Mouse (Mus musculus) gonadal fat pad, adult 2 months (tissue): ENCODE measurements around the gene Il31ra. TPM values are rescaled to one million over a fixed set of nuclear protein-coding genes. Genes with fewer than 3 reads are reported as not detected.
"Not testable (repeated sequence)": the region's sequence is repeated elsewhere in the genome, so short reads cannot be mapped to it uniquely, and the experiment has no call there.

Source experiments
- DNase-seq: peaks from one replicate; pipeline ENCODE4 v3.0.0-alpha.2; 2012; ENCODE audit warnings: low read depth
- polyA plus RNA-seq: library from polyadenylated mRNA; depleted of rRNA; stranded (reverse); fragments of >200 nt; gene quantifications from 2 replicates; pipeline ENCODE4 v1.2.3, GENCODE M21; 2012; rRNA removed

Il31ra gene
- polyA plus RNA-seq = 0.32 and 0.62 TPM in 2 replicates

GRCm38 (mm10) chr13:112594260-112594659, at the start of gene Il31ra:
Gene Il31ra, minus strand, starts transcription at chr13:112594360.
- not testable (repeated sequence) for DNase-seq

- no peak for DNase-seq
Measured at GRCm38 (mm10) chr13:112642897-112643296, 48.7 kb upstream of the Il31ra start.

GRCm38 (mm10) chr13:112639111-112639510, 45.0 kb upstream of the Il31ra start:
- DNase-seq = no peak

- no peak for DNase-seq
Measured at GRCm38 (mm10) chr13:112636498-112636897, 42.3 kb upstream of the Il31ra start.

- DNase-seq = no peak
Measured at GRCm38 (mm10) chr13:112635174-112635837, 41.1 kb upstream of the Il31ra start.

GRCm38 (mm10) chr13:112625566-112625965, 31.4 kb upstream of the Il31ra start:
- DNase-seq = no peak

- DNase-seq = no peak
Measured at GRCm38 (mm10) chr13:112624622-112625021, 30.5 kb upstream of the Il31ra start.

GRCm38 (mm10) chr13:112623656-112624055, 29.5 kb upstream of the Il31ra start:
- no peak for DNase-seq

GRCm38 (mm10) chr13:112621592-112621991, 27.4 kb upstream of the Il31ra start:
- DNase-seq = no peak

GRCm38 (mm10) chr13:112608606-112609005, 14.4 kb upstream of the Il31ra start:
- DNase-seq = no peak

- DNase-seq = no peak
Measured at GRCm38 (mm10) chr13:112604411-112604810, 10.3 kb upstream of the Il31ra start.

- DNase-seq = no peak
Measured at GRCm38 (mm10) chr13:112603839-112604238, 9.7 kb upstream of the Il31ra start.

- no peak for DNase-seq
Measured at GRCm38 (mm10) chr13:112602607-112603006, 8.4 kb upstream of the Il31ra start.

GRCm38 (mm10) chr13:112590254-112590653, 3.9 kb downstream of the Il31ra start:
- no peak for DNase-seq

GRCm38 (mm10) chr13:112589625-112590024, 4.5 kb downstream of the Il31ra start:
- no peak for DNase-seq

GRCm38 (mm10) chr13:112584556-112585237, 9.5 kb downstream of the Il31ra start:
- no peak for DNase-seq

GRCm38 (mm10) chr13:112582291-112582690, 11.9 kb downstream of the Il31ra start:
- no peak for DNase-seq

GRCm38 (mm10) chr13:112581796-112582195, 12.4 kb downstream of the Il31ra start:
- DNase-seq = no peak

- no peak for DNase-seq
Measured at GRCm38 (mm10) chr13:112580590-112581320, 13.4 kb downstream of the Il31ra start.

GRCm38 (mm10) chr13:112578041-112578440, 16.1 kb downstream of the Il31ra start:
- DNase-seq = not testable (repeated sequence)

- DNase-seq = no peak
Measured at GRCm38 (mm10) chr13:112573800-112574199, 20.4 kb downstream of the Il31ra start.

GRCm38 (mm10) chr13:112570768-112571167, 23.4 kb downstream of the Il31ra start:
- no peak for DNase-seq

GRCm38 (mm10) chr13:112569606-112570005, 24.6 kb downstream of the Il31ra start:
- no peak for DNase-seq
